In the genomic region with DNA sequence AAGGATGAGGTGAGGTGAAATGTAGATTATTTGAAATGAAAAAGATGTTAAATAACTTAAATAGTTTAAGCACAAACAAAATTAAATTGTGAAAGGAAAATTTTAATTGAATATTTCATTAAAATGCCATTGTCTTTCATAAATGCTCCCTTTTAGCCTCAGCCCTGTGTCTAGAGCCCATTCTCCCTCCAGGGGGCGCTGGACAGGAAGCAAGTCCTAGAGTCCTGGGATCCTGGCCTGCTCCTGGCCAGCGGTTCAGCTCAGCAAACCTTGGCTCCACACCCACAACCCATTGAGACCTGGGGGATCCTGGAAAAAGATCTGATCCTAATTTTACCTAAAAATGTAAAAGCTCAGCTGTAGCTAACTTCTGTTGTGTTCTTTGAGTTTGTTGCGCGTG, we compare ENCODE assay signal across 8 mouse cellular contexts. TPM values are rescaled to one million over a fixed set of nuclear protein-coding genes. Genes with fewer than 3 reads are reported as not detected.
A peak's percentile ranks its signal among the peaks of the same experiment; 100 is the strongest.
DNase-seq lines count a peak whose midpoint lies in the region; ATAC-seq and TF ChIP-seq lines count a peak whose summit lies in the region.

No protein-coding gene starts in this region.

- no peaks in the 10 kb centered on the region for H3K36me3 ChIP-seq in midbrain, embryonic 14.5 days (ENCODE audit: control insufficient read depth, insufficient read depth, low read length)
- no peaks in the 10 kb centered on the region for H3K36me3 ChIP-seq in midbrain, embryonic 16.5 days (ENCODE audit: control insufficient read depth, insufficient read depth, low read length)
- H3K36me3 ChIP-seq in kidney, postnatal 0 days (ENCODE audit: insufficient read depth, low read length), result no peaks in the 10 kb centered on the region

- no peak overlapping the region for H3K4me3 ChIP-seq in midbrain, embryonic 14.5 days (replicated peaks; ENCODE audit: low read depth, low read length)
- H3K4me3 ChIP-seq in midbrain, embryonic 16.5 days (ENCODE audit: low read depth, low read length), result no peak overlapping the region
- H3K4me3 ChIP-seq in kidney, postnatal 0 days (replicated peaks; ENCODE audit: low read depth, low read length), result no peak overlapping the region

- no peak overlapping the region for H3K9ac ChIP-seq in midbrain, embryonic 14.5 days (replicated peaks; ENCODE audit: low read length)
- H3K9ac ChIP-seq in midbrain, embryonic 16.5 days (ENCODE audit: low read depth, low read length), result no peak overlapping the region
- no peak overlapping the region for H3K9ac ChIP-seq in kidney, postnatal 0 days (ENCODE audit: low read depth, low read length)

- DNase-seq in CD4-positive, CD25-positive, alpha-beta regulatory T cell, adult 2 months (ENCODE audit: low read depth, low spot score), result peak; percentile 7
- peak; percentile 19 for DNase-seq in midbrain, embryonic 14.5 days
- peak; percentile 44 for DNase-seq in embryo, embryonic 10.5 days (ENCODE audit: low spot score)
- DNase-seq in kidney, postnatal 0 days (ENCODE audit: low spot score), result peak; percentile 13
- DNase-seq in thymus, postnatal 10 days (ENCODE audit: low spot score in 2 of 2), result peak; percentile 10 to 56

- peak; percentile 56 for TF ChIP-seq CTCF in kidney, postnatal 0 days (IDR thresholded peaks at IDR 0.05; ENCODE audit: low read depth)

- WGBS in midbrain, embryonic 14.5 days, result 67% methylated on average over 4 of the region's 4 CpGs
- 71% methylated on average over 4 of the region's 4 CpGs for WGBS in midbrain, embryonic 16.5 days
- WGBS in kidney, postnatal 0 days, result 69% methylated on average over 4 of the region's 4 CpGs

- no peak for ATAC-seq in CD4-positive, CD25-positive, alpha-beta regulatory T cell, adult 4 months
- ATAC-seq in midbrain, embryonic 14.5 days (ENCODE audit: low FRiP score, low TSS enrichment), result no peak
- no peak for ATAC-seq in midbrain, embryonic 16.5 days
- no peak for ATAC-seq in kidney, postnatal 0 days (replicated peaks; ENCODE audit: low FRiP score, low read depth)
- peak; percentile 68 for ATAC-seq in megakaryocyte progenitor cell, adult 5-6 weeks (replicated peaks; ENCODE audit: poor library complexity)

- no peak overlapping the region for H3K27ac ChIP-seq in midbrain, embryonic 14.5 days (replicated peaks; ENCODE audit: low read depth, low read length)
- H3K27ac ChIP-seq in midbrain, embryonic 16.5 days (ENCODE audit: low read length), result no peak overlapping the region
- no peak overlapping the region for H3K27ac ChIP-seq in kidney, postnatal 0 days

- H3K4me2 ChIP-seq in midbrain, embryonic 14.5 days (ENCODE audit: low read length), result no peak overlapping the region
- H3K4me2 ChIP-seq in midbrain, embryonic 16.5 days (ENCODE audit: low read length), result no peak overlapping the region
- no peak overlapping the region for H3K4me2 ChIP-seq in kidney, postnatal 0 days (ENCODE audit: low read length)

- H3K27me3 ChIP-seq in midbrain, embryonic 14.5 days (ENCODE audit: control insufficient read depth, insufficient read depth, low read length), result no peaks in the 10 kb centered on the region
- H3K27me3 ChIP-seq in midbrain, embryonic 16.5 days (ENCODE audit: control insufficient read depth, insufficient read depth, low read depth, low read length), result no peaks in the 10 kb centered on the region
- no peaks in the 10 kb centered on the region for H3K27me3 ChIP-seq in kidney, postnatal 0 days (ENCODE audit: insufficient read depth, low read length)

- no peaks in the 10 kb centered on the region for H3K9me3 ChIP-seq in midbrain, embryonic 14.5 days (ENCODE audit: control insufficient read depth, low read length)
- no peaks in the 10 kb centered on the region for H3K9me3 ChIP-seq in midbrain, embryonic 16.5 days (replicated peaks; ENCODE audit: control insufficient read depth, low read length, poor library complexity, severe bottlenecking)
- H3K9me3 ChIP-seq in kidney, postnatal 0 days (replicated peaks; ENCODE audit: low read length), result no peaks in the 10 kb centered on the region

- no peaks in the 10 kb centered on the region for H3K4me1 ChIP-seq in midbrain, embryonic 14.5 days (ENCODE audit: control insufficient read depth, insufficient read depth, low read length)
- H3K4me1 ChIP-seq in midbrain, embryonic 16.5 days (ENCODE audit: control insufficient read depth, insufficient read depth, low read length), result no peaks in the 10 kb centered on the region
- no peaks in the 10 kb centered on the region for H3K4me1 ChIP-seq in kidney, postnatal 0 days (replicated peaks; ENCODE audit: insufficient read depth, low read length)

RNA-seq across cellular contexts. Expression of a gene that starts 44.5 kb away (rescaled TPM):
- polyA plus RNA-seq in CD4-positive, CD25-positive, alpha-beta regulatory T cell, adult 4 months (2017; shearing (Covaris generic)), result 1 to 10 TPM; 1.0 TPM
- polyA plus RNA-seq in midbrain, embryonic 14.5 days (2014; fragmentation: Nextera tagmentation; extraction: Ambion mirVana), result 27.5 and 28.5 TPM in 2 replicates
- polyA plus RNA-seq in midbrain, embryonic 16.5 days (2015; fragmentation: Nextera tagmentation; extraction: Ambion mirVana), result 23.4 and 28.5 TPM in 2 replicates
- polyA plus RNA-seq in kidney, postnatal 0 days (2015; fragmentation: Nextera tagmentation; extraction: Ambion mirVana), result 20.6 and 24.7 TPM in 2 replicates
- 0.64 and 0.91 TPM in 2 replicates for total RNA-seq in megakaryocyte progenitor cell, adult 5-6 weeks (2015)
- 0.81 TPM in 1 of 2 replicates, not detected in the other for total RNA-seq in megakaryocyte progenitor cell, adult 5-6 weeks (2017)

Comparison
In these comparisons a context has a peak if more than half of its experiments do, and no peak if none do; other contexts are left out.
1. RNA of a gene that starts 44.5 kb away (polyA plus RNA-seq): 23.4 to 28.5 TPM in midbrain, embryonic 16.5 days, 27.5 to 28.5 TPM in midbrain, embryonic 14.5 days and 20.6 to 24.7 TPM in kidney, postnatal 0 days; 1.0 TPM in CD4-positive, CD25-positive, alpha-beta regulatory T cell, adult 4 months; every median in the first group is over 10 times any median in the second.
2. Peak in every context shown above with its lines, with median percentiles within 50 percentile points of each other: DNase-seq.